Mouse (Mus musculus) kidney, adult 2 months (tissue): Measurements from ENCODE around the gene Ripor3.

Source experiments
- CTCF ChIP-seq: fragments of 200-500 bp; conservative IDR thresholded peaks from 2 replicates; pipeline ENCODE4 v1.5.1; 2011; ENCODE audit warnings: low read depth, mild to moderate bottlenecking, control low read depth, low read length, moderate library complexity, mixed read lengths; ENCODE audit not compliant: insufficient read depth, insufficient read length
- POLR2A ChIP-seq: fragments of 200-500 bp; IDR thresholded peaks from one replicate; pipeline ENCODE4 v1.6.1; 2011; ENCODE audit warnings: low read depth, low read length, control low read depth

- TF ChIP-seq POLR2A (no peak), CTCF (no peak)
Measured at GRCm38 (mm10) chr2:167938786-167939185, 71.6 kb downstream of the Ripor3 start.
